19 mouse cellular contexts compared by ENCODE assay signal in genomic region chr10:43538831-43539230, GRCm38 (mm10). TPM values are rescaled to one million over a fixed set of nuclear protein-coding genes. Genes with fewer than 3 reads are reported as not detected.
DNase-seq lines count a peak whose midpoint lies in the region; ATAC-seq lines count a peak whose summit lies in the region.
"Had no signal": no experiment of that assay in that cellular context is flagged by ENCODE, and none has a peak within 500 bp of the region (broad histone marks: within the 10 kb centered on the region; RNA-seq: fewer than 3 reads in every experiment).

No protein-coding gene starts in this region.

- no peak for ATAC-seq in heart, embryonic 12.5 days (ENCODE audit: insufficient number of reproducible peaks, low FRiP score)
- no peak for ATAC-seq in liver, embryonic 15.5 days (ENCODE audit: insufficient read depth)
- ATAC-seq: CD4-positive, CD25-positive, alpha-beta regulatory T cell, adult 4 months; forebrain, embryonic 16.5 days; hindbrain, embryonic 16.5 days; Patski had no signal

- H3K9me3 ChIP-seq in heart, embryonic 12.5 days (replicated peaks) = no peaks in the 10 kb centered on the region
- no peaks in the 10 kb centered on the region for H3K9me3 ChIP-seq in liver, embryonic 15.5 days (replicated peaks)
- H3K9me3 ChIP-seq: midbrain, embryonic 12.5 days; neural tube, embryonic 12.5 days had no signal

- H3K36me3 ChIP-seq in heart, embryonic 12.5 days = peaks cover 21% of the 10 kb centered on the region
- 0 out of 2 replicates have a peak, but pooled peaks cover 4% of the 10 kb centered on the region for H3K36me3 ChIP-seq in liver, embryonic 15.5 days (replicated peaks)

- DNase-seq in heart, postnatal 14 days = no peak
- DNase-seq in kidney, adult 8-10 months = peak; percentile 59 to 65
- no peak for DNase-seq in kidney, postnatal 4 days
- DNase-seq in kidney, postnatal 14 days = peak; percentile 48
- DNase-seq in embryo, embryonic 11 days = no peak
- DNase-seq in c-Kit-positive CD71-positive TER-119-positive erythroid progenitor cells, embryonic 14.5 days (ENCODE audit: low spot score) = no peak
- DNase-seq: adrenal gland, adult 8-10 months; cerebellum, adult 9-11 months; gastrocnemius, postnatal 36 days; heart, postnatal 36 days had no signal

- 88% methylated on average over 5 of the region's 5 CpGs for WGBS in heart, embryonic 12.5 days
- WGBS in liver, embryonic 15.5 days (ENCODE audit: insufficient replicate concordance) = 76% methylated on average over 5 of the region's 5 CpGs

- H3K4me2 ChIP-seq in heart, embryonic 12.5 days = peak overlapping the region; percentile 75; the same call in 1 of the 2 replicates
- H3K4me2 ChIP-seq in liver, embryonic 15.5 days = peak overlapping the region; percentile 76; the same call in 1 of the 2 replicates

- no peaks in the 10 kb centered on the region for H3K27me3 ChIP-seq in heart, embryonic 12.5 days (replicated peaks)
- H3K27me3 ChIP-seq in liver, embryonic 15.5 days = no peaks in the 10 kb centered on the region
- H3K27me3 ChIP-seq: midbrain, embryonic 12.5 days; neural tube, embryonic 12.5 days; Patski had no signal

- H3K4me1 ChIP-seq in heart, embryonic 12.5 days (replicated peaks) = peaks cover 30% of the 10 kb centered on the region
- H3K4me1 ChIP-seq in liver, embryonic 15.5 days (replicated peaks) = peaks cover 36% of the 10 kb centered on the region

- intact Hi-C loops in heart, postnatal 14 days (cut with DNase I) = no loop called here

- H3K9ac ChIP-seq in heart, embryonic 12.5 days = no peak overlapping the region
- no peak overlapping the region for H3K9ac ChIP-seq in liver, embryonic 15.5 days
- H3K9ac ChIP-seq: midbrain, embryonic 12.5 days; neural tube, embryonic 12.5 days had no signal

- no peak overlapping the region for H3K4me3 ChIP-seq in heart, embryonic 12.5 days
- H3K4me3 ChIP-seq in liver, embryonic 15.5 days (replicated peaks) = no peak overlapping the region
- H3K4me3 ChIP-seq: neural tube, embryonic 12.5 days had no signal

- H3K27ac ChIP-seq in heart, embryonic 12.5 days (ENCODE audit: poor library complexity, severe bottlenecking) = no peak overlapping the region
- 0 out of 2 replicates have a peak overlapping the region, but pooled peaks have one; percentile 4 for H3K27ac ChIP-seq in liver, embryonic 15.5 days (replicated peaks)
- H3K27ac ChIP-seq: midbrain, embryonic 12.5 days; neural tube, embryonic 12.5 days had no signal

RNA-seq across cellular contexts. Expression of gene 1700021F05Rik, which starts 2.0 kb away (rescaled TPM):
- polyA plus RNA-seq in heart, embryonic 12.5 days (2016; fragmentation: Nextera tagmentation; extraction: Ambion mirVana) = 81.8 and 91.2 TPM in 2 replicates
- 10 to 100 TPM; 97.0 to 98.4 TPM for total RNA-seq in heart, postnatal 14 days (2021)
- 25.0 and 27.5 TPM in 2 replicates for polyA plus RNA-seq in liver, embryonic 15.5 days (2015; fragmentation: Nextera tagmentation; extraction: Ambion mirVana)

RNA-seq across cellular contexts. Expression of gene Gm9803, which starts 14.9 kb away (rescaled TPM):
- polyA plus RNA-seq in heart, embryonic 12.5 days (2016; fragmentation: Nextera tagmentation; extraction: Ambion mirVana) = 8.2 and 15.3 TPM in 2 replicates
- 10 to 100 TPM in 1 of 2 experiments, 1 to 10 TPM in 1; 8.9 to 13.0 TPM for total RNA-seq in heart, postnatal 14 days (2021)
- 6.6 and 10.5 TPM in 2 replicates for polyA plus RNA-seq in liver, embryonic 15.5 days (2015; fragmentation: Nextera tagmentation; extraction: Ambion mirVana)
- total RNA-seq: left cerebral cortex, postnatal 10 days had no signal

RNA-seq across cellular contexts. Expression of gene Cd24a, which starts 39.3 kb away (rescaled TPM):
- 89.2 and 91.1 TPM in 2 replicates for polyA plus RNA-seq in heart, embryonic 12.5 days (2016; fragmentation: Nextera tagmentation; extraction: Ambion mirVana)
- total RNA-seq in heart, postnatal 14 days (2021) = 10 to 100 TPM; 21.8 to 24.1 TPM
- 938 and 960 TPM in 2 replicates for polyA plus RNA-seq in liver, embryonic 15.5 days (2015; fragmentation: Nextera tagmentation; extraction: Ambion mirVana)

Comparison
In these comparisons a context has a peak if more than half of its experiments do, and no peak if none do; other contexts are left out.
1. DNase-seq: peak in kidney, adult 8-10 months (2 of 2) and kidney, postnatal 14 days (single experiment); none in heart, postnatal 14 days (0 of 2), kidney, postnatal 4 days (0 of 2), embryo, embryonic 11 days (single experiment) and c-Kit-positive CD71-positive TER-119-positive erythroid progenitor cells, embryonic 14.5 days (single experiment).
2. RNA of gene Cd24a, which starts 39.3 kb away (polyA plus RNA-seq): 938 to 960 TPM in liver, embryonic 15.5 days; 89.2 to 91.1 TPM in heart, embryonic 12.5 days; every median in the first group is over 10 times any median in the second.